Mouse (Mus musculus): ENCODE results near the gene Pax7. TPM values are rescaled to one million over a fixed set of nuclear protein-coding genes. Genes with fewer than 3 reads are reported as not detected.
A peak's percentile ranks its signal among the peaks of the same experiment; 100 is the strongest.

The Pax7 gene
- polyA plus RNA-seq, 1 experiment from 2014 or later = not detected

DNA sequence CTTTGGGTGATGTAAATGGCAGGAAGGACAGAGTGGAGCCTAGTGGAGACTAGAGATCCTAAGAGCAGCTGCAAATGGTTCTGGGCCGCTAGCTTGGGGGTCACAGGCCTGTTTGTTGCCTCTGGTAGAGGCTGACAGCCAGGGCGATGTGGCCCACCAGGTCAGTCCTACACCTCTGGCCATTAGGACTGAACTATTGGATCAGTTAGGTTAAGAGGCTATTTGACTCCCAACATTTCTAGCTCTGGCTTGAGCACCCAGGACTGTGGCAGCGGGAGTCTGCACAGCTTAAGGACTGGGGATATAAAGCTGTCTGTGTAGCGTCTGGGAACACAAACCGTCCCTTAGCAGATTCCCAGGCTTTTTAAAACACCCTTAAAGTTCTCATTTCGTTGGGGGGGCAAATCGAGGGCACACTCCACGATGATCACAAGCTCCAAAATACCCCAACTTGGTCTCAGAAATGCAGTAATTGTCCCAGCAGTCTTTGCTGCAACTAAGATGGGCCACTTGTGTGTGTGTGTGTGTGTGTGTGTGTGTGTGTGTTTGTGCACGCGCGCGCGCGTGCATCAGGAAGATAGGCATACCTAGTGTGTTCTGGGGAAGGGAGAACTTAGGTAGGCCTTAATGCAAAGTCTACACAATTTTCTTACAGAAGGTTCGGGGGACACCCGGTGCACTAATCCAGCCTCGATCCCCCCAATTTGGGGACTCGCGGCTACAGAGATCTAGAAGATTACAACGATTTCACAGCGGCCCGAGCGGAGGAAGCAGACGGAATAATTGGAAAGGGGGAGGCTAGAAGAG is 2.5 kb downstream of the Pax7 start:
- ATAC-seq (replicated peaks; ENCODE audit: insufficient number of reproducible peaks, insufficient read depth, low FRiP score, low read depth) = no peak
- Histone ChIP-seq H3K27me3 (peaks cover 100% of the 10 kb centered on the region), H3K4me3 (no peak overlapping the region), H3K36me3 (no peaks in the 10 kb centered on the region), H3K4me1 (replicated peaks) (peaks cover 15% of the 10 kb centered on the region), H3K9me3 (replicated peaks) (no peaks in the 10 kb centered on the region), H3K9ac (no peak overlapping the region), H3K4me2 (no peak overlapping the region), H3K27ac (no peak overlapping the region)
- under 1% methylated on average over 24 of the region's 24 CpGs for WGBS

DNA sequence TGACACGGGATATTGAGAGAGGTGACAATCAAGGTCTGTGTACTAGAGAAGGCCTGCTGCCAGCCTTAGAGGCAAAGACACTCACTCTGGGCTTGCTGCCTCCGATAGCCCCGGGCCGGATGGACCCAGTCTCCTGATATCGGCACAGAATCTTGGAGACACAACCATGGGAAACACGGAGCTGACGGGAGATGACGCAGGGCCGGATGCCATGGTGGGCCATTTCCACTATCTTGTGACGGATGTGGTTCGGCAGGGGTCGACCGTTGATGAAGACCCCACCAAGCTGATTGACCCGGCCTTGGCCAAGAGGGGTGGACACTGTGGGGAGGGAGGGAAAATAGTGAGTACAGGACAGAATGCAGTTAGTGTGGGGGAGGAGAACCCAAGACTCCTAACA is 3.3 kb downstream of the Pax7 start:
- 2% methylated on average over 14 of the region's 14 CpGs for WGBS
- peaks cover 15% of the 10 kb centered on the region for H3K4me1 ChIP-seq (replicated peaks)

DNA sequence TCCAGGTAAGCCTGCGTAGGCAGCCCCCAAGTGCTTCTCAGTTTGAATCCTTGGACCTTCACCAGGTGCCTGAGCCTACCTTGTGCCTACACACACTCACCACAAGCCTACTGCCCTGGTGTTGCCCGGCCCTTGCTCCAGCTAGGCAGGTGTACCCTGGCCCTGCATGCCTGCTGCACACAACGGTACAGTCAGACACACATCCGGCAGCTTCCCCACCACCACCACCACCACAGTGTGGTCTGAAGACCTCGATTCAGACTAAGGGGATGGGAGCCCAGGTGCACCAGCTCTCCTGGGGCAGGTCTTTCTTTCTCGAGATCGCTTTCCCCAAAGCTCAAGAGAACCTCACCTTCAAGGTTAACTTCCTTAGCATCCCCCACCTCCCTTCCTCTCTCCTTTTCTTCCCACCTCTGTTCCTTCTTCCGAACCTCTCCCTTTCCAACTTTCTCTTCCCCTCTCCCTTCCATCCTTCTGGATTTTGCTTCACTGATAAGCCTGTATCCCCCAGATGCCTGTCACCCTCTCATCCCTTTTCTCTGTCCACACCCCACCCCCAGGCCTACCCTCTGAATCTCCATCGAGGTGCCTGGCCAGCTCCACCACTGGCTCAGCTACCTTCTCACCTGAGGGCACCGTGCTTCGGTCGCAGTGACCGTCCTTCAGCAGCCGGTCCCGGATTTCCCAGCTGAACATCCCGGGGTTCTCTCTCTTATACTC is 4.3 kb downstream of the Pax7 start:
- no peak for ATAC-seq (replicated peaks; ENCODE audit: insufficient number of reproducible peaks, insufficient read depth, low FRiP score, low read depth)
- Histone ChIP-seq H3K27ac (no peak overlapping the region), H3K9ac (no peak overlapping the region), H3K4me2 (no peak overlapping the region), H3K27me3 (peaks cover 100% of the 10 kb centered on the region), H3K9me3 (replicated peaks) (no peaks in the 10 kb centered on the region), H3K4me1 (replicated peaks) (peaks cover 15% of the 10 kb centered on the region), H3K4me3 (no peak overlapping the region), H3K36me3 (no peaks in the 10 kb centered on the region)
- WGBS = 4% methylated on average over 16 of the region's 16 CpGs

More for the DNA sequence above, 3.3 kb downstream of the Pax7 start:
- H3K36me3 ChIP-seq = no peaks in the 10 kb centered on the region
- H3K4me2 ChIP-seq = no peak overlapping the region
- no peaks in the 10 kb centered on the region for H3K9me3 ChIP-seq (replicated peaks)
- no peak for ATAC-seq (replicated peaks; ENCODE audit: insufficient number of reproducible peaks, insufficient read depth, low FRiP score, low read depth)
- peaks cover 100% of the 10 kb centered on the region for H3K27me3 ChIP-seq
- no peak overlapping the region for H3K9ac ChIP-seq
- H3K27ac ChIP-seq = no peak overlapping the region
- H3K4me3 ChIP-seq = no peak overlapping the region

DNA sequence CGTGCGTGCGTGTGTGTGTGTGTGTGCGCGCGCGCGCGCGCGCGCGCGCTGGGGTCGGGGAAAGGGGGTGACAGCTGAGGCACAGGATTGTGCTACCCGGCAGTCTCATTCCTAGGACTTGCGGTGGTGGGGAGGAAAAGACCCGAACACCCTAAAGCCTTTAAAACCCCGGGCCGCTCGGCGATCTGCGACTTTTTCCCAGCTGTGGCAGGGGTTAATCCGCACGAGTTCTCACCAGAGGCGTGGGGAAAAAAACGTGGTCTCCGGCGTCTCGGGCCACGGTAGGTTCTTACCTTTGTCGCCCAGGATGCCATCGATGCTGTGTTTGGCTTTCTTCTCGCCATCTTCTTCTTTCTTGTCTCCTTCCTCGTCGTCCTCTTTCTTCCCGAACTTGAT is 5.0 kb downstream of the Pax7 start:
- H3K4me3 ChIP-seq = no peak overlapping the region
- H3K9ac ChIP-seq = no peak overlapping the region
- H3K4me1 ChIP-seq (replicated peaks) = peaks cover 16% of the 10 kb centered on the region
- no peak overlapping the region for H3K27ac ChIP-seq
- under 1% methylated on average over 37 of the region's 37 CpGs for WGBS
- H3K36me3 ChIP-seq = no peaks in the 10 kb centered on the region
- ATAC-seq (replicated peaks; ENCODE audit: insufficient number of reproducible peaks, insufficient read depth, low FRiP score, low read depth) = no peak
- H3K27me3 ChIP-seq = peaks cover 100% of the 10 kb centered on the region
- 0 out of 2 replicates have a peak overlapping the region, but pooled peaks have one; percentile 8 for H3K4me2 ChIP-seq
- no peaks in the 10 kb centered on the region for H3K9me3 ChIP-seq (replicated peaks)

DNA sequence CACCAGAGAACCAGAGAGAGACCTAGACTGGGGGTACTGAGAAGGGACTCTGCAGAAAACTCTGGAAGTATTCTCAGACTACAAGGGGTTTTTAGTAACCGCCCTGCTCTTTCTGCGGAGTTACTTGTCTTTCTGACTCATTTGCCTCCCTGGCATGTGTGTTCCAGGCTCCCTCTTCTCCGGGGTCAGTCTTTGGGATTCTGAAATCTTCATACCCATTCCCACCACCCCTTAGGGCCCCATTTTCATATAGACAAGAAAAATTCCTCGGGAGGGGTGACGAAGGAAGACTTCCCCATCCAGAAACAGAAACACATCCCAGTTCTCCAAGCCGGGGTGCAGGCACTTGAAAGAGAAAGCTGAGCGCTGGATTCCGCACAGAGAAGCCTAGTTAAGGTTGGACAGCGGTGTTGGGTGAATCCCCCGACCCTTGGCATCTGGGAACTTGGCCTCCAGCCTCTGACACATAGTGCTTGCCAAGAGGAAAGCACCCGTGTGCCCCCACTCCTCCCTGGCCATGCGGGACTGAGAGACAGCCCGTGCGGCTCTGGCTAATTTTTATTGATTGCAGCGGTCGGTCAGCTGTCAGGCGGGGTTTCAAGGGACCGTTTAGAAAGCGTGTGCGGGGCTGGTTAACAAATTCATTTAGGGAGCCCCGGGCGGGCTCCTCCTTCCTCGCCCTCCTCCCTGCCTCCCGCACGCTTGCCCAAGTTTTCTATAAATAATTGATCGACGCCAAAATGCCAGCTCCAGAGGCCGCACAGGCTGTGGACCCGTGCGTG is 5.6 kb downstream of the Pax7 start:
- H3K36me3 ChIP-seq = no peaks in the 10 kb centered on the region
- H3K4me3 ChIP-seq = no peak overlapping the region
- peaks cover 10% of the 10 kb centered on the region for H3K4me1 ChIP-seq (replicated peaks)
- 2% methylated on average over 30 of the region's 30 CpGs for WGBS
- H3K9me3 ChIP-seq (replicated peaks) = no peaks in the 10 kb centered on the region
- ATAC-seq (replicated peaks; ENCODE audit: insufficient number of reproducible peaks, insufficient read depth, low FRiP score, low read depth) = no peak
- 0 out of 2 replicates have a peak overlapping the region, but pooled peaks have one; percentile 8 for H3K4me2 ChIP-seq
- peaks cover 100% of the 10 kb centered on the region for H3K27me3 ChIP-seq
- H3K27ac ChIP-seq = no peak overlapping the region
- no peak overlapping the region for H3K9ac ChIP-seq

DNA sequence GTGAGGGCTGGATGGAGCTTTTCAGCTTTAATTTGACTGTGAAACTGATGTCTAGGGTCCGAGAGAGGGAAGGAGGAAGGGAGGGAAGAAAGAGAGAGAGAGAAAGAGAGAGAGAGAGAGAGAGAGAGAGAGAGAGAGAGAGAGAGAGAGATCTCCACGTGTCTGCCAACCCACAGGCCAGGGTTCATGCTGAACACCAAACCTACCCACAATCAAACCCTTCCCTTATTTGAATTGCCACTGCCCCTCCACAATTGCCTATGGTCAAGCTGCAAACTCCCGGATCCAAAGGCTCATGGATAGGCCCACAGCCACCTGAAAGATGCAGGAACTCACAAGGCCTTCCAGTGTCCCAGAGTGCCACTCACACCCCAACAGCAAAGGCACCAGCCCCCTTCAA is 7.1 kb downstream of the Pax7 start:
- Histone ChIP-seq H3K27ac (no peak overlapping the region), H3K9me3 (replicated peaks) (no peaks in the 10 kb centered on the region), H3K36me3 (no peaks in the 10 kb centered on the region), H3K9ac (no peak overlapping the region), H3K4me1 (replicated peaks) (peaks cover 16% of the 10 kb centered on the region), H3K4me2 (no peak overlapping the region), H3K4me3 (no peak overlapping the region), H3K27me3 (peaks cover 100% of the 10 kb centered on the region)
- no peak for ATAC-seq (replicated peaks; ENCODE audit: insufficient number of reproducible peaks, insufficient read depth, low FRiP score, low read depth)
- 2% methylated on average over 3 of the region's 3 CpGs for WGBS

DNA sequence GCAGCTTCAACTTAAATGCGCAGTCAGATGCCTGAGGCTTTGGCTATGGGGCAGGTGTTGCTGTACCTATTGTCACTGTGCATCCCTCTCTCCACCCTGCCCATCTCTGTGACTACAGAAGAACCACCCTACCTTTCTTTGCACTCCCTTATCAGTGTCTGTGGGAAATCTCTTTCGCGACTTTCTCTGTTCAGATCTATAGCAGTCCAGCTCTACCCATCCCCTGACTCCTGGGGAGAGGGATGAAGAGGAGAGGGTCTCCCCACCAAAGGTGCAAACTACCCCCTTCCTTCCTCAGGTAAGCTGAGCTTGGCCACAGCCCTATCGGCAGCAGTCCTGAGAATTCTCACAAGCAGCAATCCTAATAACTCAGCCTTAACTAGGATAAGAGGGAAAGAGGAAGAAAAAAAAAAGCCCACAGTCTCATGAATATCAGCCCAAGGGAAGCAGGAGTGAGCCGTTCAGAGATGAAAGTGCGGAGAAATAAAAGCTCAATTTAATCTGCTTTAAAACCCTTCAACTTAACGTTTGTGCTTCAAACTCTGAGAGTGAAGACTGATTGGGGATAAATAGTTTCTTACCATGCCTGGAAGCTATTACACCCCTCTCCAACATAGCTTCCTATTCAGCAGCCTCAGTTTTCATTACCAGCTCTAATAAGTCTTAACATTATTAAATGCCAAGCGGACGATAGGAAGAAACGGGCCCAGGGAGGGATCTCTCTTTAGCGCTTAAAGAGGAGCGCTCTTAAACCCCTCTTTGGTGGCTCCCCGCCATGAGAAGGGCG is 7.8 kb downstream of the Pax7 start:
- Histone ChIP-seq H3K4me3 (no peak overlapping the region), H3K4me2 (no peak overlapping the region), H3K4me1 (replicated peaks) (peaks cover 16% of the 10 kb centered on the region), H3K27ac (no peak overlapping the region), H3K9me3 (replicated peaks) (no peaks in the 10 kb centered on the region), H3K27me3 (peaks cover 100% of the 10 kb centered on the region), H3K36me3 (no peaks in the 10 kb centered on the region), H3K9ac (no peak overlapping the region)
- ATAC-seq (replicated peaks; ENCODE audit: insufficient number of reproducible peaks, insufficient read depth, low FRiP score, low read depth) = no peak
- WGBS = 2% methylated on average over 14 of the region's 14 CpGs

DNA sequence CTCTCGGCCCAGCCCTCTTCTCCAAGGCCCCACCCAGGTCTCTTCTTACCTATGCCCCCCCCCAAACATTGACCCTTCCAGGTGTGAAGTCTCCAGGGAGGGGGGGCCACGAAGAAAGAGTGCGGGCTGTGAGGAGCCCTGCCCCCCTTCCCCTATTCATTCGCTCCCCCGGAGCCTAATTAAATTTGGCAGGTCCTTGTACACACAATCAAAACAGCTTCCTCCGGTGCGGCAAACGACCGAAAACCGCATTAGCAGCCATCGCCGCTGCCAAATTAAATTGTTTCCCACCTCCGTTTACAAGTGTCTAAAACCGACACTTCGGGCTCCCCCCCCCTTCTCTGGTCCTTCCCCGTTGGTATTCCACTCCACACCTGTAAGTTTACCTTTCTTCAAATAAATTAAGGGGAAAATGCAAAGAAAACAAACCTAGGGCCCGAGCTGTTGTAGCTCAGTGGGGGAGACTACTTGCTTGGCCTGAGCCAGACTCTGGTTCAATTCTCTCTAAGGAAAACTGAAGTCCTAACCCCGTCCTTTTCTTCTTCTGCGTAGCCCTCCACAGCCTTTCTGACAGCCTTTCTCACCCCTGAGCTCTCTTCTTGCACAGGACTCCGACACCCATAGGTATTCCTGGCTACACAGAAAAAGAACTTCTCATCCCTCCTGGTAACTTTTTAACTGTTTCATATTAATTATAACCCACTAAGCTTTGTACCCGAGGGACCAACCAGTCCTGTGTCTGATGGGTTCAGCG is 8.6 kb downstream of the Pax7 start:
- Histone ChIP-seq H3K27ac (no peak overlapping the region), H3K36me3 (no peaks in the 10 kb centered on the region), H3K27me3 (peaks cover 100% of the 10 kb centered on the region), H3K4me3 (no peak overlapping the region), H3K9me3 (replicated peaks) (no peaks in the 10 kb centered on the region), H3K9ac (no peak overlapping the region), H3K4me1 (replicated peaks) (peaks cover 16% of the 10 kb centered on the region), H3K4me2 (no peak overlapping the region)
- 1% methylated on average over 22 of the region's 22 CpGs for WGBS
- no peak for ATAC-seq (replicated peaks; ENCODE audit: insufficient number of reproducible peaks, insufficient read depth, low FRiP score, low read depth)

DNA sequence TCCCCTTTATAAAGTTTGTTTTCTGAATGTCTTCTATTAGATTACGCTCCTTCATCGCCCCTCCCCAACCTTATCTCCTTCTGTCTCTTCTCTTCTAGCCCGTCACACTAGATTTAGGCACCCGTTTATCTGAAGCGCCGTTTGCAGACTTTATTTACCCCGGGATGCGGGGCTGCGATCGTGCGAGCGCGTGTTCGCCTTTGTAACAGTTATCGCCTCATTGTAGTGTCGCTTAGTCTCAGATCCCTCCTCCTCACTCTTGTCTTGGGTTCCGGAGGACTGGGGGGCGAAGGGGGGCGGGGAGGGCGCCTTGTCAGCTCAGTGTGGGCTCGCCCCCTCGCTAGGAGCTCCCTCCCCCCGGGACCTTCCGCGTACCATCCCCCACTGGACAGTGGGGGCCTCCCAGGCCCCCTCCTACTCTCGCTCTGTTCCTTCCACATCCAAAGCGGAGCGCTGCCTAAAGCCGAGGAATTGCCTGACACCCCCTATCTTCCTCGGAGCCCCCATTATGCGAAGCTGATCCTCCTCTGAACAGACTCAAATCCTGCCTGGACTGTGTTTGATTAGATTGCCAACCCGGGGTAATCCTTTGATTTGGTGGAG is 9.4 kb downstream of the Pax7 start:
- no peaks in the 10 kb centered on the region for H3K36me3 ChIP-seq
- no peak overlapping the region for H3K27ac ChIP-seq
- no peak overlapping the region for H3K4me3 ChIP-seq
- ATAC-seq (replicated peaks; ENCODE audit: insufficient number of reproducible peaks, insufficient read depth, low FRiP score, low read depth) = no peak; the same call in 1 of the 2 replicates
- H3K9me3 ChIP-seq (replicated peaks) = no peaks in the 10 kb centered on the region
- H3K4me2 ChIP-seq = no peak overlapping the region
- peaks cover 16% of the 10 kb centered on the region for H3K4me1 ChIP-seq (replicated peaks)
- no peak overlapping the region for H3K9ac ChIP-seq
- H3K27me3 ChIP-seq = peaks cover 100% of the 10 kb centered on the region
- 1% methylated on average over 32 of the region's 32 CpGs for WGBS

Measured in heart, embryonic 15.5 days (tissue).